Mouse (Mus musculus): ENCODE results near the gene Pikfyve.

- TF ChIP-seq ZC3H11A (IDR thresholded peaks at IDR 0.05; ENCODE audit: borderline replicate concordance, low read depth, low read length): no peak
- TF ChIP-seq MAFK (IDR thresholded peaks at IDR 0.05; ENCODE audit: insufficient read depth, low read depth, low read length): peak; percentile 81; the same call in 1 of the 2 replicates
Observed at GRCm38 (mm10) chr1:65186287-65187073, at the start of gene Pikfyve, which contains the start of gene Idh1.

All from ES-E14 (cell line).